Mouse (Mus musculus): ENCODE results near the gene Socs7.

Socs7 gene

DNA sequence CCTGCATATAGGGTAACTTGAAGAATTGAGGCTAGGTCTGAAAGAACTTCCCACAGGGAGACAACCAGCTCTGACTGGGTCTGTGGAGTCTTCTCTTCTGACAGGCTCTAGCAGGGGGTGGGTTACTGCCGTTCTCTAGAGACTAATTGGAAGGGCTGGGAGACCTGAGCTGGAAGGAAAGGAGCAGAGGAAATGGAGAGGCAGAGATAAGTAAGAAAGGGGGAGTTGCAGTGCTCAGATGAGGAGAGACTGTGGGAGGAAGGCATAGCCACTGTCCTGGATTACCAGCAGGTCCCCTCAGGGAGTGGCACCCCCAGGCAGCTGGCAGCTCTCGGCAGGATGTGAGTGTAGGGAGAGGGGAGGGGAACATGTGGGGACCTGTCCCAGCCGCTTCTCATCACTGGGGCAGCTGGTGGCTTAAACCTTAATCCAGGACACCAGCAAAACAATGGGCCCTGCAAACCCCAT is 79.3 kb downstream of the Socs7 start:
- in situ Hi-C loops (cut with MseI, MboI), result loop anchor here in 1 of 2 experiments (5.0 kb wide), 1 partner anchor 34 kb away; no protein-coding TSS in a partner anchor

- in situ Hi-C loops (cut with MseI, MboI), result loop anchor here in 1 of 2 experiments (5.0 kb wide), 1 partner anchor 36 kb away; no protein-coding TSS in a partner anchor
Measured at GRCm38 (mm10) chr11:97442891-97443675, 80.7 kb downstream of the Socs7 start.

- in situ Hi-C loops (cut with MseI, MboI), result no loop called here
Measured at GRCm38 (mm10) chr11:97445596-97445995, 83.2 kb downstream of the Socs7 start.

DNA sequence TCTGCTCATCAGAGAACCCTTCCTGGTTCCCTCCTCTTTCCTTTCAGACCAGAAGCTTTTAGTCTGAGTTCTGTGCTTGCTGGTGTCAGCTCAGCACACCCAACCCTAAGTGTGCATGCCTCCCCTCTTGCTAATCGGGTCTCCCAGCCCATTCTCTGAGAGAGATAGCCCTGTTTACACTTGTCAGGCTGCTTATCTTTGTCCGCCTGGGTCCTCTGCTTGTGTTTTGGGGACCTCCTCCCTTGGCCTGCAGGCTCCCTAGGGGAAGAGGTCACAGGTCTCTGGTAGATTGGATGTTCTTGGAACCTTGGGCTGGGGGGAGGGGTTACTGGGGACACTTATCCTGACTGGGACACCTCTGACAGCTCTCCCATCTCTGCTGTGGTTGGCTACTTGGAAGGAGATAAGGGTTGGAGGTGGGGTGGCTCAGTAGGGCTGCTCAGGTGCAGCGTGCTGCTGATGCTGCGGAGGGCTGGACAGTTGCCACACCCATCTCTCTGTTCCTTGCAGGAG is 83.7 kb downstream of the Socs7 start:
- in situ Hi-C loops (cut with MseI, MboI), result no loop called here

GRCm38 (mm10) chr11:97447979-97448378 is 85.6 kb downstream of the Socs7 start:
- in situ Hi-C loops (cut with MseI, MboI), result no loop called here
